Mouse (Mus musculus) thymus, postnatal 14 days (tissue): ENCODE measurements around the gene Clic6.
"Not testable (repeated sequence)": the region's sequence is repeated elsewhere in the genome, so short reads cannot be mapped to it uniquely, and the experiment has no call there.

Source experiments
- DNase-seq: peaks from one replicate; pipeline ENCODE4 v3.0.0; 2021

Clic6 gene

GRCm38 (mm10) chr16:92472898-92473297 is 12.6 kb upstream of the Clic6 start:
- no peak for DNase-seq

- DNase-seq = no peak
Measured at GRCm38 (mm10) chr16:92475093-92475860, 10.3 kb upstream of the Clic6 start.

GRCm38 (mm10) chr16:92478561-92479150 is 6.9 kb upstream of the Clic6 start:
- DNase-seq = peak; percentile 59

- no peak for DNase-seq
Measured at GRCm38 (mm10) chr16:92487086-92487485, 1.6 kb downstream of the Clic6 start.

- DNase-seq = peak; percentile 56
Measured at GRCm38 (mm10) chr16:92487489-92487888, 2.0 kb downstream of the Clic6 start.

GRCm38 (mm10) chr16:92488456-92488855 is 2.9 kb downstream of the Clic6 start:
- no peak for DNase-seq

GRCm38 (mm10) chr16:92489356-92489755 is 3.8 kb downstream of the Clic6 start:
- no peak for DNase-seq

GRCm38 (mm10) chr16:92497851-92498588 is 12.5 kb downstream of the Clic6 start:
- DNase-seq = no peak

GRCm38 (mm10) chr16:92498589-92498981 is 13.0 kb downstream of the Clic6 start:
- no peak for DNase-seq

GRCm38 (mm10) chr16:92499324-92499723 is 13.8 kb downstream of the Clic6 start:
- DNase-seq = no peak

GRCm38 (mm10) chr16:92500534-92500933 is 15.0 kb downstream of the Clic6 start:
- no peak for DNase-seq

GRCm38 (mm10) chr16:92503105-92503504 is 17.6 kb downstream of the Clic6 start:
- DNase-seq = no peak

GRCm38 (mm10) chr16:92507573-92507972 is 22.0 kb downstream of the Clic6 start:
- DNase-seq = no peak

- no peak for DNase-seq
Measured at GRCm38 (mm10) chr16:92510835-92511772, 25.6 kb downstream of the Clic6 start.

- peak; percentile 53 for DNase-seq
Measured at GRCm38 (mm10) chr16:92511773-92512391, 26.3 kb downstream of the Clic6 start.

GRCm38 (mm10) chr16:92514896-92515295 is 29.4 kb downstream of the Clic6 start:
- DNase-seq = not testable (repeated sequence)

GRCm38 (mm10) chr16:92516139-92516538 is 30.6 kb downstream of the Clic6 start:
- DNase-seq = no peak

GRCm38 (mm10) chr16:92518718-92519117 is 33.2 kb downstream of the Clic6 start:
- no peak for DNase-seq

- DNase-seq = peak; percentile 55
Measured at GRCm38 (mm10) chr16:92519820-92520492, 34.4 kb downstream of the Clic6 start.

GRCm38 (mm10) chr16:92523351-92523750 is 37.8 kb downstream of the Clic6 start:
- DNase-seq = no peak

GRCm38 (mm10) chr16:92524651-92525050 is 39.1 kb downstream of the Clic6 start:
- no peak for DNase-seq

- no peak for DNase-seq
Measured at GRCm38 (mm10) chr16:92525919-92526318, 40.4 kb downstream of the Clic6 start.
